Mouse (Mus musculus) midbrain, embryonic 10.5 days (tissue): ENCODE measurements at regions not wholly inside any gene's neighbourhood (a gene's known extent, or its start where the extent isn't known, plus 50 kb on each side); places are given as distances from the start of the nearest gene placed in this dataset.

Experiments
- DNase-seq: peaks from one replicate; pipeline ENCODE4 v3.0.0-alpha.2; 2017; ENCODE audit warnings: low spot score
- H3K27ac ChIP-seq: fragments of 300-500 bp; sonication (generic); replicated peaks from 2 replicates; pipeline ENCODE4 v1.5.1; 2016; ENCODE audit warnings: mild to moderate bottlenecking
- H3K27me3 ChIP-seq: fragments of 300-500 bp; sonication (generic); 2 replicates; pipeline ENCODE4 v1.6.1; 2016; ENCODE audit warnings: low read depth, mild to moderate bottlenecking; ENCODE audit not compliant: poor library complexity, severe bottlenecking
- H3K36me3 ChIP-seq: fragments of 300-500 bp; sonication (generic); 2 replicates; pipeline ENCODE4 v1.6.1; 2016; ENCODE audit warnings: mild to moderate bottlenecking, moderate library complexity
- H3K4me1 ChIP-seq: fragments of 300-500 bp; sonication (generic); 2 replicates; pipeline ENCODE4 v1.6.1; 2016
- H3K4me3 ChIP-seq: fragments of 300-500 bp; sonication (generic); 2 replicates; pipeline ENCODE4 v1.5.1; 2016; ENCODE audit warnings: mild to moderate bottlenecking, moderate library complexity
- H3K9me3 ChIP-seq: fragments of 300-500 bp; sonication (generic); replicated peaks from 2 replicates; pipeline ENCODE4 v1.6.1; 2016; ENCODE audit warnings: mild to moderate bottlenecking
- WGBS: fragments of 180-500 bp; shearing (Covaris S2); methylation state at CpG from one replicate; pipeline ENCODE4 v1.1.7; 2016; 5-methylcytosine and 5-hydroxymethylcytosine counted together

DNA sequence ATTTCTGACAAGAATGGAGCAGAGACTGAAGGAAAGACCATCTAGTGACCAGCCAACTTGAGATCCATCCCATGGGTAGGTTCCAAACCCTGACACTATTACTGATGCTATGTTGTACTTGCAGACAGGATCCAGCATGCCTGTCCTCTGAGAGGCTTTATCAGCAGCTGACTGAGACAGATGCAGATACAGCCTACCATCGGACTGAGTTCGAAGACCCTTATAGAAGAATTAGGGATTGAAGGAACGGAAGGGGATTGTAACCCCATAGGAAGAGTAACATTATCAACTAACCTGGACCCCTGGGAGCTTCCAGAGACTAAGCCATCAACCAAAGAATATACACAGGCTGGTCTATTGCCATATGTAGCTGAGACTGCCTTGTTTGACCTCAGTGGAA lies 183.1 kb upstream of the Adcy2 start:
- no peaks in the 10 kb centered on the region for H3K36me3 ChIP-seq
- H3K27ac ChIP-seq = no peak overlapping the region
- 92% methylated on average over 3 of the region's 3 CpGs for WGBS
- no peaks in the 10 kb centered on the region for H3K4me1 ChIP-seq
- H3K4me3 ChIP-seq = no peak overlapping the region
- no peak for DNase-seq
- H3K27me3 ChIP-seq = no peaks in the 10 kb centered on the region
- H3K9me3 ChIP-seq = no peaks in the 10 kb centered on the region

- Histone ChIP-seq H3K9me3 (no peaks in the 10 kb centered on the region), H3K4me1 (no peaks in the 10 kb centered on the region), H3K27ac (no peak overlapping the region), H3K36me3 (no peaks in the 10 kb centered on the region), H3K27me3 (no peaks in the 10 kb centered on the region), H3K4me3 (no peak overlapping the region)
- 85% methylated on average over 3 of the region's 3 CpGs for WGBS
- DNase-seq = no peak
These were observed 191.3 kb upstream of the Adcy2 start for GRCm38 (mm10) chr13:69190661-69191060.

- no peak overlapping the region for H3K27ac ChIP-seq
- peaks cover 11% of the 10 kb centered on the region for H3K4me1 ChIP-seq
- H3K4me3 ChIP-seq = no peak overlapping the region
- no peaks in the 10 kb centered on the region for H3K9me3 ChIP-seq
- 4% methylated on average over 4 of the region's 4 CpGs for WGBS
- no peaks in the 10 kb centered on the region for H3K36me3 ChIP-seq
- H3K27me3 ChIP-seq = no peaks in the 10 kb centered on the region
- DNase-seq = no peak
These were observed 197.1 kb upstream of the Adcy2 start for GRCm38 (mm10) chr13:69196464-69196871.

GRCm38 (mm10) chr13:69207741-69208568 lies 208.6 kb upstream of the Adcy2 start:
- DNase-seq = no peak
- Histone ChIP-seq H3K36me3 (no peaks in the 10 kb centered on the region), H3K9me3 (no peaks in the 10 kb centered on the region), H3K27me3 (no peaks in the 10 kb centered on the region), H3K4me3 (no peak overlapping the region), H3K27ac (no peak overlapping the region), H3K4me1 (no peaks in the 10 kb centered on the region)
- 80% methylated on average over 10 of the region's 10 CpGs for WGBS

- Histone ChIP-seq H3K4me1 (no peaks in the 10 kb centered on the region), H3K9me3 (no peaks in the 10 kb centered on the region), H3K36me3 (no peaks in the 10 kb centered on the region), H3K27me3 (no peaks in the 10 kb centered on the region), H3K27ac (no peak overlapping the region), H3K4me3 (no peak overlapping the region)
- DNase-seq = no peak
- WGBS = 88% methylated on average over 4 of the region's 4 CpGs
These were observed 209.2 kb upstream of the Adcy2 start for GRCm38 (mm10) chr13:69208569-69208881.

GRCm38 (mm10) chr13:69216579-69216978 lies 217.2 kb upstream of the Adcy2 start:
- Histone ChIP-seq H3K9me3 (no peaks in the 10 kb centered on the region), H3K27me3 (no peaks in the 10 kb centered on the region), H3K27ac (no peak overlapping the region), H3K4me1 (no peaks in the 10 kb centered on the region), H3K36me3 (no peaks in the 10 kb centered on the region), H3K4me3 (no peak overlapping the region)
- DNase-seq = no peak
- 77% methylated on average over 3 of the region's 3 CpGs for WGBS

- Histone ChIP-seq H3K36me3 (no peaks in the 10 kb centered on the region), H3K4me3 (no peak overlapping the region), H3K4me1 (no peaks in the 10 kb centered on the region), H3K27me3 (no peaks in the 10 kb centered on the region), H3K9me3 (no peaks in the 10 kb centered on the region), H3K27ac (no peak overlapping the region)
- WGBS = 44% methylated on average over 1 of the region's 1 CpGs
- DNase-seq = no peak
These were observed 221.1 kb upstream of the Adcy2 start for GRCm38 (mm10) chr13:69220425-69220824.

DNA sequence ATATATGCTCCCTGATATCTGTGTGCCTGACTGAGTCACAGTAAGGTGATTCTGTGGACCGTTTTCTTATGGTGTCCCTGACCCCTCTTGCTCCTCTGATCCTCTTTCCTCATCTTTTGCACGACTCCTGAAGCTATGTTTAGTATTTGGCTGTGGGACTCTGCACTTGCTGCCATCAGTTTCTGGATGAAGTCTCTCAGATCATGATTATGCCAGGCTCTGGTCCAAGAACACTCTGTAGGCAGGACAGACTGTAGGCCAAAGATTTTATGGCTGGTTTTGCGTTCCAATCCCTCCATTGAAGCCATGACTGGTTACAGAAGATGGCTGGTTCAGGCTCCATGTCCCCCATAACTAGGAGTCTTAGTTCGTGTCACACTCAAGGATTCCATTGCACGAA lies 227.2 kb upstream of the Adcy2 start:
- no peak overlapping the region for H3K27ac ChIP-seq

GRCm38 (mm10) chr13:69230361-69230943 lies 231.1 kb upstream of the Adcy2 start:
- Histone ChIP-seq H3K9me3 (no peaks in the 10 kb centered on the region), H3K36me3 (no peaks in the 10 kb centered on the region), H3K4me3 (no peak overlapping the region), H3K27ac (no peak overlapping the region), H3K27me3 (no peaks in the 10 kb centered on the region), H3K4me1 (no peaks in the 10 kb centered on the region)
- 90% methylated on average over 10 of the region's 10 CpGs for WGBS
- DNase-seq = no peak

More for the DNA sequence above, 227.2 kb upstream of the Adcy2 start:
- Histone ChIP-seq H3K27me3 (no peaks in the 10 kb centered on the region), H3K4me1 (no peaks in the 10 kb centered on the region), H3K9me3 (no peaks in the 10 kb centered on the region), H3K36me3 (no peaks in the 10 kb centered on the region), H3K4me3 (no peak overlapping the region)
- WGBS = 79% methylated on average over 5 of the region's 5 CpGs
- no peak for DNase-seq

DNA sequence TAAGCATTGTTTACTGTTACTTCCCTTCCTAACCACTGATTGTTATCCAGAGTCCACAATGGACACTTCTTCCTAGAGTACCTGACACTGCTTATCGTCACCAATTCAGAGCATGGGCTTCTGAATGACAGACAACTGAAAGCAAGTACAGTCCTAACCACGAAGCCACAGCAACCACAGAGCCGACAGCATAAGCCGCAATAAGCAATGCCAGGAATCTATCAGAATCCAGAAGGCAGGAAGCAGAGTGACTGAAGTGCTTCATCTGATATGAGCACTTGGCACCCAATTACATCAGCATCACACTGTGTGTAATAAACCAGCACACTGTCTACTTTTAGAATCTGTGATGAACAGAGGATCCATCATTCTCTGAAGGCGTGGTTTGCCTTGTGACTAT lies 237.0 kb upstream of the Adcy2 start:
- no peak for DNase-seq
- H3K27ac ChIP-seq = no peak overlapping the region
- 89% methylated on average over 5 of the region's 5 CpGs for WGBS
- no peaks in the 10 kb centered on the region for H3K4me1 ChIP-seq
- no peaks in the 10 kb centered on the region for H3K27me3 ChIP-seq
- H3K9me3 ChIP-seq = no peaks in the 10 kb centered on the region
- H3K4me3 ChIP-seq = no peak overlapping the region
- H3K36me3 ChIP-seq = no peaks in the 10 kb centered on the region

GRCm38 (mm10) chr13:69237918-69238317 lies 238.6 kb upstream of the Adcy2 start:
- no peaks in the 10 kb centered on the region for H3K9me3 ChIP-seq
- H3K4me1 ChIP-seq = no peaks in the 10 kb centered on the region
- no peak for DNase-seq
- no peaks in the 10 kb centered on the region for H3K27me3 ChIP-seq
- 88% methylated on average over 3 of the region's 3 CpGs for whole genome bisulfite sequencing
- H3K4me3 ChIP-seq = no peak overlapping the region
- H3K36me3 ChIP-seq = no peaks in the 10 kb centered on the region
- H3K27ac ChIP-seq = no peak overlapping the region

DNA sequence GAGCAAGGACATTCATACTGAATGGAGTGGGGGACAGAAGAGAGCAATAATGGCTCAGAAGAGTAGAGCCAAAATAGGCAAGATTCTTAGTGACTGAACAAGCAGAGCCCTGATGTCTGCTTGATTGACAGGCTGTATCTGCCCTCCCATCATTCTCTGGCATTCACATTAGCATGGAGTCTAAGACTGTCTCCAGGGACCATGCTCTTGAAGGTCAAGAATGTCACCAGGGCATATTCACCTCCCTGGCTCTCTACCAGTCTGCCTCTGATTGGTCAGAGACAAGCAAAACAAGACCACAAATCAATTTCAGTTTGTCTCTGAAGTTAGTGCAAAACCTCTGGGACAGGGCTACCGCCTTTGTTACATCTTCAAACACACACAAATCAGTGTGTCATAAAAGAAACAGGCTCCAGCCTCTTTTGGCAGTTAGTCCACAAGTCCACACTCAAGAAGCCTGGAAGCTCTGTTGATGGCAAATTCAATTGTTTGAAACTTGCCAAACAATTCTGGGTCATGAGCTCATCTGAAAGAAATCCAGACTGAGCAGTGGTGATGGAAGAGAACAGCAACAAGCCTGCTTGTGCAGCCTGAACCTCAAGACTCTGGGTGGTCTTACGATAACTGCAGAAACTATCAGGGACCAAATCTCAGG lies 240.0 kb upstream of the Adcy2 start:
- WGBS = 82% methylated on average over 2 of the region's 2 CpGs
- H3K9me3 ChIP-seq = no peaks in the 10 kb centered on the region
- no peak for DNase-seq
- no peaks in the 10 kb centered on the region for H3K36me3 ChIP-seq
- no peaks in the 10 kb centered on the region for H3K4me1 ChIP-seq
- H3K4me3 ChIP-seq = no peak overlapping the region
- no peaks in the 10 kb centered on the region for H3K27me3 ChIP-seq
- H3K27ac ChIP-seq = no peak overlapping the region

DNA sequence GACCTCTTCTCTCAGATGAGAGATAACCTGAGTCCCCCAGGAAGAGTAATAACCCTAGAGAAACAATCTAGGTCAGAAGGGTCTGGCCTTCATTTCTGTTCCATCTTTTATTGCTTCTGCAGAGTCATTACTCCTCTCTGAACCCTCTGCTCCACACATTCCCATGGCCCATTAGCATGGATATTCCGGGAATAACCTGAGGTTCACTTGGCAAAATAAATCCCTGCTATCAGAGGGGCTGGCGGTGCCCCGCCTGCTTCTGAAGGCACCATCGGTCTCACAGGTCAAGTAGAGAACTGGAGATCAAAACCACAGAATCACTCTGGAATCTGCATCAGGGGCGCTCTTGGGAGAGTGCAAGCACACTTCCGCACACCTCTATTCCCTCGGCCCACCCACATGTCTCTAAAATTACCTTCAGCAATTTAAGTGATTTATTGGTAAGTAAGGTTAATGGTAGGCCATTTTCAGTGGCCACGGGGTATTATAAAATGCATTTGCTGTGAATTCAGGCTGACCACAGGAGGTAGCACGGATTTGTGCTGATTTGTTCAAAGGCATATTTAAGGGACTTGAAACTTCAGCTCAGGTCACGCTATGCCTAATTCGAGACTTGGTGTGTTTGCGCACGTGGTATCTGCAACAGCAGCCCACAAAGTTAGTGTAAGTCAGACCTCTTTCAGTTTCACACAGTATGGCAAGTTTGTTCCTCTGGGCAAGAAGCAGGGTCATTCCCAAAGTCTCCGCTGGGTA lies 243.4 kb upstream of the Adcy2 start:
- DNase-seq = no peak
- Histone ChIP-seq H3K27ac (no peak overlapping the region), H3K4me1 (no peaks in the 10 kb centered on the region), H3K4me3 (no peak overlapping the region), H3K9me3 (no peaks in the 10 kb centered on the region), H3K27me3 (no peaks in the 10 kb centered on the region), H3K36me3 (no peaks in the 10 kb centered on the region)
- 88% methylated on average over 14 of the region's 14 CpGs for WGBS
